In genomic region chr11:97078751-97079150, GRCm38 (mm10) we compare ENCODE assay signal across 12 mouse cellular contexts. TPM values are rescaled to one million over a fixed set of nuclear protein-coding genes. Genes with fewer than 3 reads are reported as not detected.
A peak's percentile ranks its signal among the peaks of the same experiment; 100 is the strongest.
DNase-seq lines count a peak whose midpoint lies in the region; ATAC-seq lines count a peak whose summit lies in the region.
"Had no signal": no experiment of that assay in that cellular context is flagged by ENCODE, and none has a peak within 500 bp of the region (broad histone marks: within the 10 kb centered on the region; RNA-seq: fewer than 3 reads in every experiment).

No protein-coding gene starts in this region.

- intact Hi-C loops in left cerebral cortex, postnatal 4 days (cut with DNase I): no loop called here

- no peak overlapping the region for H3K4me3 ChIP-seq in intestine, embryonic 14.5 days (ENCODE audit: low read depth, low read length)
- H3K4me3 ChIP-seq in intestine, embryonic 16.5 days (ENCODE audit: low read length): no peak overlapping the region
- H3K4me3 ChIP-seq in limb, embryonic 11.5 days (ENCODE audit: low read depth, low read length): no peak overlapping the region
- H3K4me3 ChIP-seq: embryonic facial prominence, embryonic 15.5 days; layer of hippocampus, adult 2 months had no signal

- 52% methylated on average over 4 of the region's 4 CpGs for WGBS in intestine, embryonic 14.5 days
- WGBS in intestine, embryonic 16.5 days: 40% methylated on average over 4 of the region's 4 CpGs
- 48% methylated on average over 4 of the region's 4 CpGs for WGBS in limb, embryonic 11.5 days

- H3K36me3 ChIP-seq in intestine, embryonic 14.5 days (ENCODE audit: control insufficient read depth, insufficient read depth, low read length): no peaks in the 10 kb centered on the region
- H3K36me3 ChIP-seq in intestine, embryonic 16.5 days (ENCODE audit: control insufficient read depth, insufficient read depth, low read length): no peaks in the 10 kb centered on the region
- H3K36me3 ChIP-seq in limb, embryonic 11.5 days (ENCODE audit: control insufficient read depth, insufficient read depth, low read length): no peaks in the 10 kb centered on the region
- H3K36me3 ChIP-seq: embryonic facial prominence, embryonic 15.5 days had no signal

- peak; percentile 74 for DNase-seq in intestine, embryonic 14.5 days (ENCODE audit: low spot score)
- DNase-seq in A20 (ENCODE audit: low read depth, low spot score): peak; percentile 29
- DNase-seq in ZHBTc4 (ENCODE audit: low read depth, low spot score): peak; percentile 69
- DNase-seq in limb, embryonic 11.5 days (ENCODE audit: low spot score): peak; percentile 80
- DNase-seq in left cerebral cortex, postnatal 4 days: no peak
- DNase-seq in right cerebral cortex, postnatal 36 days (ENCODE audit: low spot score in 2 of 2): no peak
- DNase-seq in cerebellum, adult 9-10 months: no peak
- DNase-seq: right cerebral cortex, adult 18-20 months had no signal

- no peak overlapping the region for H3K4me2 ChIP-seq in intestine, embryonic 14.5 days (ENCODE audit: low read length)
- H3K4me2 ChIP-seq in intestine, embryonic 16.5 days (ENCODE audit: low read depth, low read length): no peak overlapping the region
- H3K4me2 ChIP-seq in limb, embryonic 11.5 days (ENCODE audit: low read depth, severe bottlenecking): no peak overlapping the region
- H3K4me2 ChIP-seq: embryonic facial prominence, embryonic 15.5 days had no signal

- H3K9ac ChIP-seq in intestine, embryonic 14.5 days (ENCODE audit: low read length): no peak overlapping the region
- no peak overlapping the region for H3K9ac ChIP-seq in intestine, embryonic 16.5 days (ENCODE audit: low read depth, low read length)
- no peak overlapping the region for H3K9ac ChIP-seq in limb, embryonic 11.5 days (ENCODE audit: low read length)
- H3K9ac ChIP-seq: embryonic facial prominence, embryonic 15.5 days had no signal

- no peak overlapping the region for H3K27ac ChIP-seq in intestine, embryonic 14.5 days (ENCODE audit: low read depth)
- no peak overlapping the region for H3K27ac ChIP-seq in intestine, embryonic 16.5 days (ENCODE audit: low read length)
- no peak overlapping the region for H3K27ac ChIP-seq in limb, embryonic 11.5 days (replicated peaks; ENCODE audit: low read depth, low read length)
- H3K27ac ChIP-seq: embryonic facial prominence, embryonic 15.5 days; layer of hippocampus, adult 2 months had no signal

- H3K4me1 ChIP-seq in intestine, embryonic 14.5 days (replicated peaks; ENCODE audit: control insufficient read depth, insufficient read depth, low read length): peaks cover 5% of the 10 kb centered on the region; the same call in 1 of the 2 replicates
- H3K4me1 ChIP-seq in intestine, embryonic 16.5 days (ENCODE audit: control insufficient read depth, insufficient read depth, low read length): 0 out of 2 replicates have a peak, but pooled peaks cover under 1% of the 10 kb centered on the region
- H3K4me1 ChIP-seq in limb, embryonic 11.5 days (ENCODE audit: control insufficient read depth, insufficient read depth, low read length): peaks cover 1% of the 10 kb centered on the region

- H3K27me3 ChIP-seq in intestine, embryonic 14.5 days (replicated peaks; ENCODE audit: control insufficient read depth, insufficient read depth, low read length): no peaks in the 10 kb centered on the region
- H3K27me3 ChIP-seq in intestine, embryonic 16.5 days (replicated peaks; ENCODE audit: control insufficient read depth, insufficient read depth, low read length): no peaks in the 10 kb centered on the region
- H3K27me3 ChIP-seq in limb, embryonic 11.5 days (ENCODE audit: control insufficient read depth, insufficient read depth, low read length): no peaks in the 10 kb centered on the region

- no peaks in the 10 kb centered on the region for H3K9me3 ChIP-seq in intestine, embryonic 14.5 days (ENCODE audit: control insufficient read depth, low read length)
- no peaks in the 10 kb centered on the region for H3K9me3 ChIP-seq in intestine, embryonic 16.5 days (ENCODE audit: control insufficient read depth, low read length)
- H3K9me3 ChIP-seq in limb, embryonic 11.5 days (ENCODE audit: control insufficient read depth, low read length): no peaks in the 10 kb centered on the region
- H3K9me3 ChIP-seq: embryonic facial prominence, embryonic 15.5 days had no signal

- no peak for ATAC-seq in intestine, embryonic 14.5 days (replicated peaks; ENCODE audit: low FRiP score, low TSS enrichment, low read depth)
- ATAC-seq in intestine, embryonic 16.5 days: no peak
- no peak for ATAC-seq in limb, embryonic 11.5 days (ENCODE audit: insufficient number of reproducible peaks, low FRiP score, low TSS enrichment, low read depth)

RNA-seq across cellular contexts. Expression of gene Osbpl7, which starts 28.3 kb away (rescaled TPM):
- polyA plus RNA-seq in intestine, embryonic 14.5 days (2014; fragmentation: Nextera tagmentation; extraction: Ambion mirVana): 7.3 and 7.8 TPM in 2 replicates
- polyA plus RNA-seq in intestine, embryonic 16.5 days (2015; fragmentation: Nextera tagmentation; extraction: Ambion mirVana): 12.4 and 12.6 TPM in 2 replicates
- 5.8 and 6.3 TPM in 2 replicates for polyA plus RNA-seq in limb, embryonic 11.5 days (2014; fragmentation: Nextera tagmentation; extraction: Ambion mirVana)
- 10 to 100 TPM; 15.3 to 18.4 TPM for total RNA-seq in left cerebral cortex, postnatal 4 days (2021)

RNA-seq across cellular contexts. Expression of gene Tbx21, which starts 36.4 kb away (rescaled TPM):
- 0.07 TPM in 1 of 2 replicates, not detected in the other for polyA plus RNA-seq in intestine, embryonic 14.5 days (2014; fragmentation: Nextera tagmentation; extraction: Ambion mirVana)
- 0.17 and 0.27 TPM in 2 replicates for polyA plus RNA-seq in intestine, embryonic 16.5 days (2015; fragmentation: Nextera tagmentation; extraction: Ambion mirVana)
- polyA plus RNA-seq in limb, embryonic 11.5 days (2014; fragmentation: Nextera tagmentation; extraction: Ambion mirVana): not detected in 2 replicates
- total RNA-seq in left cerebral cortex, postnatal 4 days (2021): under 1 TPM; 0.20 to 0.32 TPM

RNA-seq across cellular contexts. Expression of gene Mrpl10, which starts 37.4 kb away (rescaled TPM):
- polyA plus RNA-seq in intestine, embryonic 14.5 days (2014; fragmentation: Nextera tagmentation; extraction: Ambion mirVana): 96.4 and 98.5 TPM in 2 replicates
- 85.4 and 93.0 TPM in 2 replicates for polyA plus RNA-seq in intestine, embryonic 16.5 days (2015; fragmentation: Nextera tagmentation; extraction: Ambion mirVana)
- polyA plus RNA-seq in limb, embryonic 11.5 days (2014; fragmentation: Nextera tagmentation; extraction: Ambion mirVana): 93.0 and 96.5 TPM in 2 replicates
- total RNA-seq in left cerebral cortex, postnatal 4 days (2021): 10 to 100 TPM; 45.1 to 49.7 TPM

RNA-seq across cellular contexts. Expression of gene Lrrc46, which starts 37.5 kb away (rescaled TPM):
- polyA plus RNA-seq in intestine, embryonic 14.5 days (2014; fragmentation: Nextera tagmentation; extraction: Ambion mirVana): 0.44 and 0.49 TPM in 2 replicates
- 0.29 and 0.37 TPM in 2 replicates for polyA plus RNA-seq in intestine, embryonic 16.5 days (2015; fragmentation: Nextera tagmentation; extraction: Ambion mirVana)
- 0.79 and 1.4 TPM in 2 replicates for polyA plus RNA-seq in limb, embryonic 11.5 days (2014; fragmentation: Nextera tagmentation; extraction: Ambion mirVana)
- 1 to 10 TPM; 1.0 to 1.5 TPM for total RNA-seq in left cerebral cortex, postnatal 4 days (2021)
- total RNA-seq: monocyte, adult 5-6 weeks had no signal

RNA-seq across cellular contexts. Expression of gene Scrn2, which starts 49.0 kb away (rescaled TPM):
- 18.6 and 19.0 TPM in 2 replicates for polyA plus RNA-seq in intestine, embryonic 14.5 days (2014; fragmentation: Nextera tagmentation; extraction: Ambion mirVana)
- 25.5 and 26.9 TPM in 2 replicates for polyA plus RNA-seq in intestine, embryonic 16.5 days (2015; fragmentation: Nextera tagmentation; extraction: Ambion mirVana)
- 31.9 and 34.4 TPM in 2 replicates for polyA plus RNA-seq in limb, embryonic 11.5 days (2014; fragmentation: Nextera tagmentation; extraction: Ambion mirVana)
- 1 to 10 TPM; 5.5 to 7.3 TPM for total RNA-seq in left cerebral cortex, postnatal 4 days (2021)

Comparison
In these comparisons a context has a peak if more than half of its experiments do, and no peak if none do; other contexts are left out.
1. DNase-seq: peak in intestine, embryonic 14.5 days (single experiment), A20 (single experiment), ZHBTc4 (single experiment) and limb, embryonic 11.5 days (single experiment); none in left cerebral cortex, postnatal 4 days (single experiment), right cerebral cortex, postnatal 36 days (0 of 2) and cerebellum, adult 9-10 months (single experiment).